Mouse (Mus musculus): ENCODE data around the gene Prss54. TPM values are rescaled to one million over a fixed set of nuclear protein-coding genes. Genes with fewer than 3 reads are reported as not detected.
"Not testable (repeated sequence)": the region's sequence is repeated elsewhere in the genome, so short reads cannot be mapped to it uniquely, and the experiment has no call there.

The Prss54 gene
- not detected for polyA plus RNA-seq (2017; shearing (Covaris generic))

DNA sequence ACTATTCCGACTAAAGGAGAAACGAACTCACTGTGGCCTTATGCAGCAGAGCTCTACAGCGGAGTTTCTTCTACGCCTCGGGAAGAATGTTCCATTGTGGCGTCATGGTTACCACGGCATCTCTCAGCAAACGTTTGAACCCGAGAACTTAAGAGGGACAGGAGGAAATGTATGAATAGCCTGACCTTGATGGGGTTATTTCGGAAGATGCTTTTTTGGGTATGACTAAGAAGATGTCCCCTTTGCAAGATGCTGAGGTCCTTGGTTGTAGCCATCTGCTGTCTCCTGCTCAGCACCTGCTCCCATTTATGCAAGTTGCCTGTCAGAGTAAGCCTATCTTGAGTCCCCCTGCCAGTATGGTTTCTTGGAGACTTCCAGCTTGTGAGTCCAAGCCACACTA, at the start of gene Prss54:
TSS of gene Prss54 (minus strand) at position 101 of the 400 bp plus-strand sequence.
- ATAC-seq: no peak

DNA sequence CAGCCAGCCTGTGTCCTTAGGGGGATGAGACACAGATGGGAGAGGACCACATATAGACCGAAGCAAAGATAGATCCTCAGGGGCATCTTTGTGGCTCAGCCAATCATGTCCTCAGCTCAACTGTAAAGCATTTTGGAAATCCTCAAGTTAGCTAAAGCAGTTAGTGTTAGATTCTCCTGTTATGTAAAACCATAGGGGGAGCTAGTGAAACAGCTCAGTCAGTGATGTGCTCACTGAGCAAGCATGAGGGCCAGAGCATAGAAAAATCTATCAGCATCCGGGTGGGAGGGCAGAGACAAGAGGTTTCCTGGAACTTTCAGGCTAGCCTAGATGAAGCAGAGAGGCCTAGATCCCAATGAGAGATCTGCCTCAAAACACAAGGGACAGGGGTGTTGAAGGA, 48.7 kb upstream of the Prss54 start:
- ATAC-seq: no peak

DNA sequence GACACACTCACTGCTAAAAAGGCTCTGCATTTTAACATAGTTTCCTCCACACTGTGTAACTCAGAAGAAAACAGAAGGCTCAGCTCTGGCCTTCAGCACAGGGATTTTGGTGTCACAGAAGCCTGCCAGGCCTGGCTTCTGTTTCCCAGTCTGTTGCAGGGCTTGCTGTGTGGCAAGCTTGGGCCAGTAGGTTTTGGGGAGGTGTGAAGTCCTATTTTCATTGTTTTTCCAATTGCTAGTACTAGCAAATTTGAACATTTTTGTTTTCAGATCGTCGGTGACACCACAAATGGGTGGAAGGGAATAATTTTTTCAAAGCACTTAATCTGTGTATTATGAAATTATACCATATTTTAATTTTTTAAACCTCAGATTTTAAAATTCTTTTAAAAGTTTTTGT, 43.9 kb upstream of the Prss54 start:
- ATAC-seq: no peak

DNA sequence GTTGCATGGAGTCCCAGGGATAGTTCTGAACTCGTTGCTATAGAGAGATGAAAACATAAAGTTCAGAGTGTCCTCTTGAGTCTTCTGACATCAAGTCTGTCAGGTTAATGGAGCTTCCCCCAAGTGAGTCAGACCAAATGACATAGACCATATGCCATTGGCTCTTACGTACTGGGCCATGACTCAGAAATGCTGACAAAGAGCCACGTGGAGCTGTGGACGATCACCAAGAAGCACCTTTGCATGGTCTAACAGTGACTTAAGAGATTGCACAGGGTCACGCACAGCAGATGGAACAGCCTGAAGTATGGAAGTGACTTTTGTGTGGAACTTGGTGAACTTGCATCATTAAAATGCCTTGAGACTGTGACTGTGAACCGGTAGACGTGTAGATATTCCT, 40.2 kb upstream of the Prss54 start:
- ATAC-seq: no peak

DNA sequence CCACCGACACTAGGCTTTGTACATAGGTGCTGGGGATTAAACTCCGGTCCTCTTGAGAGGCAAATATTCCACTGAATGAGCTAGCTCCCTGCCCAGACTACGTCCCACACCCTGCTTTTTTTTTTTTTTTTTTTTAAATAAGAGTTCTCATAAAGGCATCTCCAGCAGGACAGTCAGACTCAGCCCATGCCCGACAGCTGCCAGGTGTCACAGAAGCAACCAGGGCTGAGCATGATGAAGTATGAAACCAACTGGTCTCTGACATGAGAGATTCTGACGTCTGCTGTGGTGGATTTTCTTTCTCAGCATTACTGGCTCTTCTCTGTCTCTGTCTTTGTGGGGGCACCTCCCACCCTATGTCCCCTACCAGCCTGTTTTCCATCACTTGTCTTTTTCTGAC, 35.6 kb upstream of the Prss54 start:
- no peak for ATAC-seq

DNA sequence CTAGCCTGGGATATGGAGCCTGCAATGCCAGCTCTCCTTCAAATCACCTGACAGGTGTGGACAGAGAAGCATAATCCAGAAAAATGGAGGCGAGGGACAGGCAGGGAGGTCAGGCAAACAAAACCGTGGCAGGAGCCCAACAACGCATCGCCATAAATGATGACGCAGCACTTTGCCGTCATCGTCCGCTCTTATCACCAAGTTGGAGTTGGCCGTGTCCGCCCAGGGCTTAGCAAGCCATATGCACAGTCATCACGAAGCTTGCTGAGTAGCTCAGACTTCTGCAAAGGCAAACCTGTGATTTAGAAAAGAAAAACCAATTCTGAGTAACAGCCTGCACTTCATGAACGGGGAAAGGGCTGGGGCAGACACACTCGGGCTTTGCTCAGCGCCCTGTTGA, 34.6 kb upstream of the Prss54 start:
- ATAC-seq: no peak

DNA sequence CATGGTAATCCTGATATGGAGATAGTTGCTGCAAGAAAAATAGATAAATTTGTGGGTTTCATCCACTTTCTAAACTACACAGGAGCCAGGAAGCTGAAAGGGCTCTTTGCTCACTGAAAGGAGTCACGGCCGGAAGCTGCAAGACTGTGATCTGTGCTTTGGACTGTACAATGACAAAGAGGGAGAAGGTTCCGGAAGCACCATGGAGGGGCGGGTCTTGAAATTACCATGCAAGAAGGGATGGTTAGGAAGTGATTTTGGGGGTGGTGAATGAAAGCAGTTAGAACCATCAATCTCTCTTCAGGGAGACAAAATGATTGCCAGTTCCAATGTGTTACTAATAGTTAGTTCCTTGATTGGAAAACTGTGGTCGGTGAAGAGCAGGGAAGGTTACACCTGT, 33.3 kb upstream of the Prss54 start:
- ATAC-seq: no peak

DNA sequence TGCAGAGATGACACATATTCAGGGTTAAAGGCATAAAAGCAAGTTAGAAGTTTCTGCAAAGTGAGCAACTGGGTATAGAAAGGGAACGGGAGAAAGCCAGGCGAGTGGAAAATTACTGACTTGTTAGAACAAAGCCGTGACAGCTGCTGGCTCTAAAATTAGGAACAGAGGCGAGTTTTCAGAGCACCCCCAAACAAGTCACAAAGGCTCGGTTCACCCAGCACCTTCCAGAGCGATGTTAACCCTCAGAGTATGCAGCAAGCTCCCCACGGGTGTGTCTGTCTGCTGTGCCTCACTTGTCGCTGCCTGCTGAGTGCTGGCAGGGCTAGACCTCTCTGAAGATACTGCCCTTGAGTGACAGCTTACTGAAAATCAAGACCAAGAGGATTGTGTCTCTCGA, 31.1 kb upstream of the Prss54 start:
- ATAC-seq: no peak

DNA sequence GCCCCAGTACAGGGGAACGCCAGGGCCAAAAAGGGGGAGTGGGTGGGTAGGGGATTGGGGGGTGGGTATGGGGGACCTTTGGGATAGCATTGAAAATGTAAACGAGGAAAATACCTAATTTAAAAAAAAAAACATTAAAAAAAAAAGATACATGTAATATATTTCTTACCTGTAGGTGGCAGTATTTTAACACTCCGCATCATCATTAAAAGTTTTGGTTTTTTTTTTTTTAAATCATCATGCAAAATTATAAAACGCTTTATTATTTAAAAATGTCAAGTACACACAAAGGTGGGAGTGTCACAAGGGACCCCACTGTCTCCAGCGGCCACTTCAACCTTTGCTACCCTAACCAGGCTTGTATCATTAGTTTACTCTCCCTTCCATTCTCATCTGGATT, 30.4 kb upstream of the Prss54 start:
- not testable (repeated sequence) for ATAC-seq

DNA sequence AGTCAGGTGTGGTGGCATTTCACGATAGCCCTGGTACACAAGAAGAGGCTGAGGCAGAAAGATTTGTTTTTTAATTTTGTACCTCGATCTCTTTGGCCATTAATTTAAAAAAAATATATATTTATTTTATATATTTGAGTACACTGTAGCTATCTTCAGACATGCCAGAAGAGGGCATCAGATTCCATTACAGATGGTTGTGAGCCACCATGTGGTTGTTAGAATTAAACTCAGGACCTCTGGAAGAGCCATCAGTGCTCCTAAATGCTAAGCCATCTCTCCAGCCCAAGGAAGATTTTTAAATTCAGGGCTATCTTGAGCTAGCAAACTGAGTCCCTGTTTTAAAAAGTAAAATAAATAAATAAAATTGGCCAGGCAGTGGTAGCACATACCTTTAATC, 26.0 kb upstream of the Prss54 start:
- no peak for ATAC-seq

DNA sequence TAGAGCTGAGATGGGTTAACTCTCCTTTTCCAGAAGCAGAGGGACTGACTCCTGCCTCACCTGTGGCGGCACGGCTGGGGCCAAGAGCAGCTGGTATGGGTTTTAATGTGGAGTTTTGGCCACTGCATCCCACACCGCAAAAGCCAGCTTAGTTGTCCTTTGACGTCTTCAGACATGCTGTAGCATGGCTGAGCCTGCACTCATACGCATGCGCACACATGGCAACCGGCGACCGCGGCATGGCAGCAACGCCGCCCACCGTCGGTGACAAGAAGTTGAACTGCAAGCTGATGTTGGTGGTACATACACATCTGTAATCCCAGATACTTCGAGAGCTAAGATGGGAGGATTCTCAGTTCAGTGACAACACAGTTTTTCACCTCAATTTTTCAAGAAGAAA, 25.2 kb upstream of the Prss54 start:
- no peak for ATAC-seq

DNA sequence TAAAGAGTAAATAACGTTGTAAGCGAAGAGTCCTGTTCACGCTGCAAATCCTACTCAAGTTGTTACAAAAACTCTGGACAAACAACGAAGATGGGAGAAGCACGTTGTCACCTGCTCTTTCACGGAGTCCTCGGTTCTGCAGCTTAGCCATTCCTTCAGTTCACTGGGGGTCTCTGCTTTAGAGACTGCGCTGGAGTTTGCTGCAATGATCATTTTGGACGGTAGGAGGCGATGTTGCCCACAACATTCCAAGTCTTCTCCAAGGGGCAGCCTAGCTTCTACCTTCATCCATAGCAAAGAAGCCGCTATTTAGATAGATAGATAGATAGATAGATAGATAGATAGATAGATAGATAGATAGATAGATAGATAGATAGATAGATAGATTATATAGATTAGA, 23.7 kb upstream of the Prss54 start:
- ATAC-seq: no peak

DNA sequence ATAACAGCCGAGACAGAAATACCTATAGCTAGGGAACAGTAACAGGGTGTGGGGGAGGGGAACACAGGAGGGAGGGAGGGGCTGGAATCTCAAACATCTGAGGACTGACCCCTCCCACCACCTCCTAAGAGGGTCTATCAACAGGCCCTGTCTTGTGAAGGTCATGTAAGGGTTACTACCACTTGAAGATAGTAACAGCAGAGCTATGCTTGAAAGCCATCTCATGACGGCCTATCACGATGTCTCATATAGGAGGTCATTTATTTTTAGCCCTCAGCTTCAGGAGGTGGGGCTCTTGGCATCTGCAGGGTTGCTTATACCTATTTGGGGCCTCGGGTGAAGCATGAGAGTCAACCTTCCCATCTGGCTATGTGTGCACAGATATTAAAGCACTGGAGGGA, 20.7 kb upstream of the Prss54 start:
- no peak for ATAC-seq

DNA sequence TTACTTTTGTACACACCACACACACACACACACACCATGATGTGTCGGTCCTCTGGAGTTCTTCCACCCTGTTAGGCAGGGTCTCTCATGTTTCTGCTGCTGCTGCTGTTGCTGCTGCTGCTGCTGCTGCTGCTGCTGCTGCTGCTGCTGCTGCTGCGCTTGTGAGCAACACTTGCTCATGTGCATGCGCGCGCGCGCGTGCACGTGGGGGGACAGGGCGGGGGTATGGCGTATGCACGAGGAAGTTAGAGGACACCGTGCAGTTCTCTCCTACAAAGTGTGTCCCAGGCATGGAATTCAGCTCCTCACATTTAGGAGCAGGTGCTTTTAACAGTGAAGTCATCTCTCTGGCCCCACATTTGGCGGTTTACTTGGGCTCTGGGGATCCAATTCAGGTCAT, 19.0 kb upstream of the Prss54 start:
- no peak for ATAC-seq

DNA sequence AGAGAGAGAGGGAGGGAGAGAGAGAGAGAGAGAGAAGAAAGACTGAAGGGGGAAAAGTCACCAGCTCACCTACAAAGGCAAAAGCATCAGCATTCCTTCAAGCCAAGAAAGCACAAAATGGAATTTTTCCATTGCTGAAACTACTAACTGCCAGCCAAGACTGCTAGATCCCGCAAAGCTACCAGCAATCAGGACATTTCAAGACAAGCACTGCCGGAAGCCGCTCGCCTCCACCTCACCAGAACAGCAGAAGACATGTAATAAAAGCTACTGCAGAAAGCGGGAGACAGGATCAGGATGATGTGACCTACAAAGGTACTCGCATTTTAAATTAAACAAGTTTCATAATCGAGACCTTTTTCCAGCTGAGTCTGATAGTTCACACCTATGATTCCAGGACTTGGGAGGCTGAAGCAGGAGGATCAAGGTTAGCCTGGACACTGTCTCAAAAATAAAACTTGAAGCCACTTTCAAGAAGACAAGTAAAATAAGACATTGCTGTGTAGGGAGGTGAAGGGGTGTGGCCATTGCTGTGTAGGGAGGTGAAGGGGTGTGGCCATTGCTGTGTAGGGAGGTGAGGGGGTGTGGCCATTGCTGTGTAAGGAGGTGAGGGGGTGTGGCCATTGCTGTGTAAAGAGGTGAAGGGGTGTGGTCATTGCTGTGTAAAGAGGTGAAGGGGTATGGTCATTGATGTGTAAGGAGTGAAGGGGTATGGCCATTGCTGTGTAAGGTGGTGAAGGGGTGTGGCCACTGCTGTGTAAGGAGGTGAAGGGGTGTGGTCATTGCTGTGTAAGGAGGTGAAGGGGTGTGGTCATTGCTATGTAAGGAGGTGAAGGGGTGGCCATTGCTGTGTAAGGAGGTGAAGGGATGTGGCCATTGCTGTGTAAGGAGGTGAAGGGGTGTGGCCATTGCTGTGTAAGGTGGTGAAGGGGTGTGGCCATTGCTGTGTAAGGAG, 17.6 kb upstream of the Prss54 start:
- ATAC-seq: no peak

DNA sequence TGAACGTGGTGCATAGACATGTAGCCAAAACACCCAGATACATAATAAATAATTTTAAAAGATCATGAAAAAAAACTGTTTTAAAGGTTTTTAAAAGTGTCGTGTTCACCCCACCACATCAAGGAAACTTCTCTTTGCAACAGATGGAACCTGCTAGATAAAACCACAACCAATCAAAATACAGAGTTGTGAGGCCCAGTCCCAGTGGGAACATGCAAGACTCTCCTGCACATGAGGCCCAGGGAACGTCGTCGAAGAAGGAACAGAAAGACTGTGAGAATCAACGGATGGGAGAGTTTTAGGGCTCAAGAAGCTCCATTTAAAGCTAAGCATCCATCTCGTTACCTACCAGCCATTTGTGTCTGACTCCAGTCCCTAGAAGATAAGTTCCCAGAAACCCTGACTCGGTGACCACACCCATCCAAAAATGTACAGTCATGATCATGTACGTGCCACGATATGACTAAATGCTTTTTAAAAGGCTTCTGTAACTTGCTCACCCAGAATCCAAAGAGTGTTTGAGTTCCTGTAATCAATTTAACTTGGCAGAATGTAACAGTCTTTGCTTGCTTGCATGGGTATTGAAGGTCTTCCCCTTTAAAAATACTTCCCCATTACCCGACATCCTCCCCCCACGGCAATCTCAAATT, 16.1 kb upstream of the Prss54 start:
- no peak for ATAC-seq

DNA sequence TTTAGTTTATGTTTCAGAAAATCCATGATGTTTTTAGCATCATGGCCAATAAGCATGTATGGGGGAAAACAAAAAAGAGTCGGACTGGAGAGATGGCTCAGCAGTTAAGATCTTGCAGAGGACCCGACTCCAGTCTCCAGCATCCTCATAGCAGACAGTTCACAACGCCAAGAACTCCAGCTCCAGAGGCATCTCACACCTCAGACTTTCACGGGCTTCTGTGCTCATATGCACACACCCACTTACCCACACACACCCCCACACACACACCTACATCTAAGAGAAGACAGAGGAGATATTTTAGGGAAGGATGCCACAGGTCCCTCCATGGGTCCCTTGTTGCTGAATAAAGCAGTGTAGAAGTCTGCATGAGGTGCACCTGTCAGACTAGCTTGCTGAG, 14.4 kb upstream of the Prss54 start:
- no peak for ATAC-seq

DNA sequence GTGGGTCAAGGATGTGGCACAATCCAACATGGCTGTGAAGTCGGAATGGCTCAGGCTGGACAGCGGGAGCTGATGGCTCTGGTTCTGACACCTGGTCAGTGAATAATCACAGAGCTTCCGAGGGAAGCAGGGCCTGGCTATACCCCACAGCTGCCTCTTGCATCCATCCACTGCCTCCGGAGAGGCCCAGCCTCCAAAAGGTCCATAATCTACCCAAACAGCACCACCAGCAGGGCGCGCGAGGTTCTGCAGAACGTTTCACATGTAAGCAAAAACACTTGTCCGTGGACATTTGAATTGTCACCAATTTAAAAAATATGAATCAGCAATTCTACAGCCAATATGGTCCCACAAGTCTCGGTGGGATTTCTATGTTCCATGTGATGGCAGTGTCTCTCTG, 13.1 kb upstream of the Prss54 start:
- no peak for ATAC-seq

DNA sequence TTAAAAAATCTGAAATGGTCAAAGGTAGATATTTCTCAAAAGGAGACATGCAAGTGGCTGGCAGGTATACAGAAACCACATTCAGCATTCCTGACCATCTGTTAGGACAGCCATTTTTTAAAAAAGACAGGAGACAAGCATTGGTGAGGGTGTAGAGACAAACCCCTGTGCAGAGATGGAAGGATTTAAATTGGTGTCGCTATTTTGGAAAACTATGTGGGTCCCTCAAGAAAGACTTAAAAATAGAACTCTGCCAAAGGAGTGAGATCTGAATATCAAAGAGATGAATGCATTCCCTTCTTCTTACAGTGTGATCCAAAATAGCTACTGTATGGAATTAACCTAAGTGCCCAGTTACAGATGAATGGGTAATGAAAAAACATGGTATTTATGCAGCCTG, 11.2 kb upstream of the Prss54 start:
- no peak for ATAC-seq

DNA sequence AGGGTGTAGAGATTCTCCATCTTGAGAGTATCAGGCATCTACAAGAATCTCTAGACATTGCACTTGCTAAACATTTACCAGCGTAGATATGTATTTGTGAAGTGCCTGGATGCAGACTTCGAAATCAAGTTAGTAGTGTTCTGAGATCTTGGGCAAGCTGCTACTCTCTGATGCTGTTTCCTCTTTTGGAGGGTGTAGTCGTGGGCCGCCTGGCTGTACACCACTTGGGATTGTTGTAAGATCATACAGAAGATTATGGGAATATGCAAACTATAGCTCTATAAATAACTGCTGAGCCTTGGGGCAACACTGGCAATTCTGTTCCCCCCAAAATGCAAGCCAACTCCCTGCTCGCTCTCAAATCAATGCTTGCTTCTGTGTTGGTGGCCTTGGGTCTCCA, 3.0 kb downstream of the Prss54 start:
- ATAC-seq: no peak

DNA sequence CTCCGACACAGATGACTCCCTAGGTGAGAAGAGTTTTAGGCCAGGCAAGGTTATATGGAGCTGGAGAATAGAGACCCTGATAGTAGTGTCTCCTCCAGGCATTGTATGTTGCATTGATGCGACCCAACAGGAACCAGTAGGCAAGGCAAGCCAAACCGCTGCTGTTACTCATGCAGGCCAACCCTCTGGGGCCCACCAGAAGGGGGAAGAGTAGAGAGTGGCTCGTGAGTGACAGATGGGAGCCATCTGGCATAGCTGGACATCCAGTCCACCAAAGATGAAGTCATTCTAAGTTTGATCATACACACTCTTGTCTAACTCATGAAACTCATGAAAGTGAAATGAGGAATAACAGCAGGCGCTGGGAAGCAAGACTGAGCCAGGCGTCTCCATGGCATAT, 9.3 kb downstream of the Prss54 start:
- ATAC-seq: no peak

DNA sequence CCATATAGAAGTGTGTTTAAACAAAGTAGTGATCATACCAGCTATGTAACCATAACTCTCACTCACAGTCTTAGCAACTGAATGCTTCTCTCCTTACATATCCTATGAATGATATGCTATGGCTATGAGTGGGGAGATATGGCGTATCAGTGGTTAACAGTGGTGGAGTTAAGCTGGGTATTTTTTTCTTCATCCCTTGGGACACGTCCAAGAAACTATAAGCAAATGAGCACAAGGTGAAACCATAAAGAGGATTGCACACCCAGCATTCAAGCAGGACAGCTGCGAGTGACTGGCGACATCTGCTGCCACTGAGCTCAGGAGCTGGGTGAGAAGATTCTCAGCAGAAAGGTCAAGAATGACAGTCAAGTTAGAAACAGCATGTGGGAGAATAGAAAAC, 9.9 kb downstream of the Prss54 start:
- no peak for ATAC-seq

DNA sequence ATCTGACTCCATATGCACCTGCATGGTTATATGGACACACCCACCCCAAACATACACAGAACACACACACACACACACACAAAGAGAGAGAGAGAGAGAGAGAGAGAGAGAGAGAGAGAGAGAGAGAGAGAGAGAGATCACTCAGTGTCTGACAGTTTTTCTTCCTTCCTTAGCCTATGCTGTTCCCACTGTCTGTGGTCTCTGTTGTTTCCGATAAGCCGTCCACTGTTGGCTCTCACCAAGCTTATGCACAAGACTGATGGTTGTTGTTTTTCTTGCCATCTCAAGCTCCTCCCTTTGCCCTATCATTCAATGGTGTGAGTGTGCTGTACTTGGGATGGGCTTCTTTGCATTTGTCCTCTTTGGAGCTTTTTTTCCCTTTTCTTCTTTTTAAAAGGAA, 20.2 kb downstream of the Prss54 start:
- ATAC-seq: no peak

DNA sequence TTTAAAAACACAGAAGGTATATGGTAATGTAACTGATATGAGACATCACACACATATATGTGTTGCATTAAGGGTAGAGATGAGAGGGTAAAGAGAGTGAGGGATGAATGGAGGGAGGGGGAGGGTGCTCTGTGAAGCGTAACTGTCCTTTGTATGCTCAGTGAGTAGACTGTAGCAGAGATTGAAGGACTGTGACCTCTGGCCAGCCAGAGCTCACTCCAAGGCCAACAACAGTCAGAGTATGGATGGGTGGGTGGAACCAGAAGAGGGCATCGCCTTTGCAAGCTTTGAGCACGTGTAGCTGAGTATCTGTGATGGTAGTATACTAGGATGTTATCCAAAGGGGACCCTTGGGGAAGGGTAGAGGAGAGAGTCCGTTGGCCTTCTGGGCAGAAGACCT, 24.6 kb downstream of the Prss54 start:
- ATAC-seq: no peak

All from activated CD4-positive, CD25-positive, alpha-beta regulatory T cell, adult 4 months (primary cell).